Mouse (Mus musculus): ENCODE measurements around the gene Stac3. TPM values are rescaled to one million over a fixed set of nuclear protein-coding genes. Genes with fewer than 3 reads are reported as not detected.

The Stac3 gene
- total and polyA plus RNA-seq, 3 experiments = 0.21 to 1.2 (median 0.86) TPM

- WGBS = 75% methylated on average over 7 of the region's 7 CpGs
- intact Hi-C loops (cut with DNase I) = no loop called here
- H3K27me3 ChIP-seq (ENCODE audit: control insufficient read depth, insufficient read depth, low read length) = no peaks in the 10 kb centered on the region
- H3K36me3 ChIP-seq (ENCODE audit: control insufficient read depth, insufficient read depth, low read length) = no peaks in the 10 kb centered on the region
- no peaks in the 10 kb centered on the region for H3K4me1 ChIP-seq (ENCODE audit: control insufficient read depth, insufficient read depth, low read length)
- no peak overlapping the region for H3K4me3 ChIP-seq
- H3K79me2 ChIP-seq (replicated peaks; ENCODE audit: control insufficient read depth, insufficient read depth, low read length) = no peaks in the 10 kb centered on the region
- H3K9ac ChIP-seq (ENCODE audit: low read depth, low read length) = no peak overlapping the region
- DNase-seq = no peak
- TF ChIP-seq POLR2A (IDR thresholded peaks at IDR 0.05; ENCODE audit: insufficient read depth, low read depth, low read length) (no peak), CTCF (IDR thresholded peaks at IDR 0.05) (no peak), EP300 (IDR thresholded peaks at IDR 0.05; ENCODE audit: insufficient read depth, low read depth, low read length) (no peak)
- H3K27ac ChIP-seq = no peak overlapping the region
These were observed 12.6 kb upstream of the Stac3 start for GRCm38 (mm10) chr10:127488856-127489255.

- no peaks in the 10 kb centered on the region for H3K27me3 ChIP-seq (ENCODE audit: control insufficient read depth, insufficient read depth, low read length)
- H3K4me1 ChIP-seq (ENCODE audit: control insufficient read depth, insufficient read depth, low read length) = no peaks in the 10 kb centered on the region
- intact Hi-C loops (cut with DNase I) = no loop called here
- no peaks in the 10 kb centered on the region for H3K79me2 ChIP-seq (replicated peaks; ENCODE audit: control insufficient read depth, insufficient read depth, low read length)
- H3K36me3 ChIP-seq (ENCODE audit: control insufficient read depth, insufficient read depth, low read length) = no peaks in the 10 kb centered on the region
- no peak overlapping the region for H3K4me3 ChIP-seq
- no peak overlapping the region for H3K27ac ChIP-seq
- DNase-seq = no peak
- 93% methylated on average over 18 of the region's 18 CpGs for WGBS
- TF ChIP-seq EP300 (IDR thresholded peaks at IDR 0.05; ENCODE audit: insufficient read depth, low read depth, low read length) = no peak
- TF ChIP-seq CTCF (IDR thresholded peaks at IDR 0.05) = no peak
- TF ChIP-seq POLR2A (IDR thresholded peaks at IDR 0.05; ENCODE audit: insufficient read depth, low read depth, low read length) = no peak
- H3K9ac ChIP-seq (ENCODE audit: low read depth, low read length) = no peak overlapping the region
These were observed 11.0 kb upstream of the Stac3 start for GRCm38 (mm10) chr10:127490160-127491127.

- H3K9ac ChIP-seq (ENCODE audit: low read depth, low read length) = no peak overlapping the region
- no peaks in the 10 kb centered on the region for H3K4me1 ChIP-seq (ENCODE audit: control insufficient read depth, insufficient read depth, low read length)
- H3K79me2 ChIP-seq (replicated peaks; ENCODE audit: control insufficient read depth, insufficient read depth, low read length) = no peaks in the 10 kb centered on the region
- H3K27me3 ChIP-seq (ENCODE audit: control insufficient read depth, insufficient read depth, low read length) = no peaks in the 10 kb centered on the region
- intact Hi-C loops (cut with DNase I) = no loop called here
- no peak overlapping the region for H3K27ac ChIP-seq
- 88% methylated on average over 8 of the region's 8 CpGs for WGBS
- H3K36me3 ChIP-seq (ENCODE audit: control insufficient read depth, insufficient read depth, low read length) = no peaks in the 10 kb centered on the region
- DNase-seq = no peak
- no peak for TF ChIP-seq EP300 (IDR thresholded peaks at IDR 0.05; ENCODE audit: insufficient read depth, low read depth, low read length)
- no peak overlapping the region for H3K4me3 ChIP-seq
These were observed 10.4 kb upstream of the Stac3 start for GRCm38 (mm10) chr10:127491128-127491512.

GRCm38 (mm10) chr10:127492118-127492517 lies 9.4 kb upstream of the Stac3 start:
- no peaks in the 10 kb centered on the region for H3K27me3 ChIP-seq (ENCODE audit: control insufficient read depth, insufficient read depth, low read length)
- no peak overlapping the region for H3K4me3 ChIP-seq
- H3K36me3 ChIP-seq (ENCODE audit: control insufficient read depth, insufficient read depth, low read length) = no peaks in the 10 kb centered on the region
- no peak for DNase-seq
- no peak overlapping the region for H3K9ac ChIP-seq (ENCODE audit: low read depth, low read length)
- WGBS = 66% methylated on average over 3 of the region's 3 CpGs
- H3K27ac ChIP-seq = no peak overlapping the region
- no peaks in the 10 kb centered on the region for H3K79me2 ChIP-seq (replicated peaks; ENCODE audit: control insufficient read depth, insufficient read depth, low read length)
- TF ChIP-seq CTCF (IDR thresholded peaks at IDR 0.05) (no peak), EP300 (IDR thresholded peaks at IDR 0.05; ENCODE audit: insufficient read depth, low read depth, low read length) (no peak), POLR2A (IDR thresholded peaks at IDR 0.05; ENCODE audit: insufficient read depth, low read depth, low read length) (no peak)
- H3K4me1 ChIP-seq (ENCODE audit: control insufficient read depth, insufficient read depth, low read length) = no peaks in the 10 kb centered on the region
- intact Hi-C loops (cut with DNase I) = no loop called here

GRCm38 (mm10) chr10:127496156-127496555 lies 5.3 kb upstream of the Stac3 start:
- DNase-seq = no peak
- intact Hi-C loops (cut with DNase I) = no loop called here
- Histone ChIP-seq H3K27me3 (ENCODE audit: control insufficient read depth, insufficient read depth, low read length) (no peaks in the 10 kb centered on the region), H3K9ac (ENCODE audit: low read depth, low read length) (no peak overlapping the region), H3K4me1 (ENCODE audit: control insufficient read depth, insufficient read depth, low read length) (no peaks in the 10 kb centered on the region), H3K79me2 (replicated peaks; ENCODE audit: control insufficient read depth, insufficient read depth, low read length) (no peaks in the 10 kb centered on the region), H3K27ac (no peak overlapping the region), H3K36me3 (ENCODE audit: control insufficient read depth, insufficient read depth, low read length) (no peaks in the 10 kb centered on the region), H3K4me3 (no peak overlapping the region)
- TF ChIP-seq EP300 (IDR thresholded peaks at IDR 0.05; ENCODE audit: insufficient read depth, low read depth, low read length) = no peak
- TF ChIP-seq CTCF (IDR thresholded peaks at IDR 0.05) = no peak
- no peak for TF ChIP-seq POLR2A (IDR thresholded peaks at IDR 0.05; ENCODE audit: insufficient read depth, low read depth, low read length)
- WGBS = 95% methylated on average over 3 of the region's 3 CpGs

GRCm38 (mm10) chr10:127499516-127499915 lies 2.0 kb upstream of the Stac3 start:
- no peak overlapping the region for H3K9ac ChIP-seq (ENCODE audit: low read depth, low read length)
- H3K27me3 ChIP-seq (ENCODE audit: control insufficient read depth, insufficient read depth, low read length) = no peaks in the 10 kb centered on the region
- no peaks in the 10 kb centered on the region for H3K79me2 ChIP-seq (replicated peaks; ENCODE audit: control insufficient read depth, insufficient read depth, low read length)
- intact Hi-C loops (cut with DNase I) = no loop called here
- no peaks in the 10 kb centered on the region for H3K36me3 ChIP-seq (ENCODE audit: control insufficient read depth, insufficient read depth, low read length)
- 79% methylated on average over 5 of the region's 5 CpGs for WGBS
- no peak overlapping the region for H3K27ac ChIP-seq
- H3K4me1 ChIP-seq (ENCODE audit: control insufficient read depth, insufficient read depth, low read length) = no peaks in the 10 kb centered on the region
- no peak for TF ChIP-seq POLR2A (IDR thresholded peaks at IDR 0.05; ENCODE audit: insufficient read depth, low read depth, low read length)
- TF ChIP-seq CTCF (IDR thresholded peaks at IDR 0.05) = no peak
- no peak for TF ChIP-seq EP300 (IDR thresholded peaks at IDR 0.05; ENCODE audit: insufficient read depth, low read depth, low read length)
- DNase-seq = no peak
- H3K4me3 ChIP-seq = no peak overlapping the region
